Mouse (Mus musculus): ENCODE measurements around the gene Slfn5. TPM values are rescaled to one million over a fixed set of nuclear protein-coding genes. Genes with fewer than 3 reads are reported as not detected.
"Not testable (repeated sequence)": the region's sequence is repeated elsewhere in the genome, so short reads cannot be mapped to it uniquely, and the experiment has no call there.

The Slfn5 gene
- polyA plus RNA-seq, 1 experiment from 2014 or later: 0.49 TPM

DNA sequence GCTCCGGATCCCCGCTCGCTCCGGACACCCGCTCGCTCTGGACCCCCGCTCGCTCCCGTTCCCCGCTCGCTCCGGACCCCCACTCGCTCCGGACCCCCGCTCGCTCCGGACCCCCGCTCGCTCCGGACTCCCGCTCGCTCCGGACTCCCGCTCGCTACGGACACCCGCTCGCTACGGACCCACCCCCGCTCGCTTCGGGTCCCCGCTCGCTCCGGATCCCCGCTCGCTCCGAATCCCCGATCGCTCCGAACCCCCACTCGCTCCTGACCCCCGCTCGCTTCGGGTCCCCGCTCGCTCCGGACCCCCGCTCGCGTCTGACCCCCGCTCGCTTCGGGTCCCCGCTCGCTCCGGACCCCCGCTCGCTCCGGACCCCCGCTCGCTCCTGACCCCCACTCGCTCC is 20.0 kb upstream of the Slfn5 start:
- not testable (repeated sequence) for ATAC-seq (replicated peaks; ENCODE audit: low FRiP score); H3K9me3 ChIP-seq (ENCODE audit: control insufficient read depth, low read length); H3K27ac ChIP-seq (ENCODE audit: low read depth, low read length); DNase-seq (ENCODE audit: low spot score); H3K9ac ChIP-seq (ENCODE audit: low read depth, low read length); H3K4me1 ChIP-seq (replicated peaks; ENCODE audit: control insufficient read depth, insufficient read depth, low read length); H3K36me3 ChIP-seq (ENCODE audit: control insufficient read depth, insufficient read depth, low read length)
- Histone ChIP-seq H3K27me3 (replicated peaks; ENCODE audit: control insufficient read depth, insufficient read depth, low read length) (peaks cover 90% of the 10 kb centered on the region), H3K4me3 (ENCODE audit: low read depth, low read length) (peak overlapping the region; percentile 50), H3K4me2 (peak overlapping the region; percentile 73)
- WGBS: 4% methylated on average over 54 of the region's 63 CpGs

DNA sequence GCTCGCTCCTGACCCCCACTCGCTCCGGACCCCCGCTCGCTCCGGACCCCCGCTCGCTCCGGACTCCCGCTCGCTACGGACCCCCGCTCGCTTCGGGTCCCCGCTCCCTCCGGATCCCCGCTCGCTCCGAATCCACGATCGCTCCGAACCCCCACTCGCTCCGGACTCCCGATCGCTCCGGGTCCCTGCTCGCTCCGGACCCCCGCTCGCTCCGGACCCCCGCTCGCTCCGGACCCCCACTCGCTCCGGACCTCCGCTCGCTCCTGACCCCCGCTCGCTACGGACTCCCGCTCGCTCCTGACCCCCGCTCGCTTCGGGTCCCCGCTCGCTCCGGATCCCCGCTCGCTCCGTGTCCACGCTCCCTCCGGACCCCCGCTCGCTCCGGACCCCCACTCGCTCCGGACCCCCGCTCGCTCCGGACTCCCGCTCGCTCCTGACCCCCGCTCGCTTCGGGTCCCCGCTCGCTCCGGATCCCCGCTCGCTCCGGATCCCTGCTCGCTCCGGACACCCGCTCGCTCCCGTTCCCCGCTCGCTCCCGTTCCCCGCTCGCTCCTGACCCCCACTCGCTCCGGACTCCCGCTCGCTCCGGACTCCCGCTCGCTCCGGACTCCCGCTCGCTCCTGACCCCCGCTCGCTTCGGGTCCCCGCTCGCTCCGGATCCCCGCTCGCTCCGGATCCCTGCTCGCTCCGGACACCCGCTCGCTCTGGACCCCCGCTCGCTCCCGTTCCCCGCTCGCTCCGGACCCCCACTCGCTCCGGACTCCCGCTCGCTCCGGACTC is 19.3 kb upstream of the Slfn5 start:
- H3K4me1 ChIP-seq (replicated peaks; ENCODE audit: control insufficient read depth, insufficient read depth, low read length); H3K36me3 ChIP-seq (ENCODE audit: control insufficient read depth, insufficient read depth, low read length); ATAC-seq (replicated peaks; ENCODE audit: low FRiP score); DNase-seq (ENCODE audit: low spot score); H3K9me3 ChIP-seq (ENCODE audit: control insufficient read depth, low read length); H3K27ac ChIP-seq (ENCODE audit: low read depth, low read length): not testable (repeated sequence)
- 1% methylated on average over 119 of the region's 119 CpGs for WGBS
- peak overlapping the region; percentile 50 for H3K4me3 ChIP-seq (ENCODE audit: low read depth, low read length)
- H3K27me3 ChIP-seq (replicated peaks; ENCODE audit: control insufficient read depth, insufficient read depth, low read length): peaks cover 89% of the 10 kb centered on the region
- peak overlapping the region; percentile 73 for H3K4me2 ChIP-seq
- H3K9ac ChIP-seq (ENCODE audit: low read depth, low read length): 0 out of 2 replicates have a peak overlapping the region, but pooled peaks have one; percentile 14

GRCm38 (mm10) chr11:82933186-82933585 is 18.0 kb upstream of the Slfn5 start:
- WGBS: 3% methylated on average over 29 of the region's 29 CpGs
- no peak for DNase-seq (ENCODE audit: low spot score)
- peak overlapping the region; percentile 50 for H3K4me3 ChIP-seq (ENCODE audit: low read depth, low read length)
- H3K4me1 ChIP-seq (replicated peaks; ENCODE audit: control insufficient read depth, insufficient read depth, low read length): no peaks in the 10 kb centered on the region
- H3K36me3 ChIP-seq (ENCODE audit: control insufficient read depth, insufficient read depth, low read length): no peaks in the 10 kb centered on the region
- no peak overlapping the region for H3K9ac ChIP-seq (ENCODE audit: low read depth, low read length)
- peaks cover 91% of the 10 kb centered on the region for H3K27me3 ChIP-seq (replicated peaks; ENCODE audit: control insufficient read depth, insufficient read depth, low read length)
- H3K27ac ChIP-seq (ENCODE audit: low read depth, low read length): no peak overlapping the region
- no peak for ATAC-seq (replicated peaks; ENCODE audit: low FRiP score)
- H3K4me2 ChIP-seq: peak overlapping the region; percentile 73
- H3K9me3 ChIP-seq (ENCODE audit: control insufficient read depth, low read length): no peaks in the 10 kb centered on the region

DNA sequence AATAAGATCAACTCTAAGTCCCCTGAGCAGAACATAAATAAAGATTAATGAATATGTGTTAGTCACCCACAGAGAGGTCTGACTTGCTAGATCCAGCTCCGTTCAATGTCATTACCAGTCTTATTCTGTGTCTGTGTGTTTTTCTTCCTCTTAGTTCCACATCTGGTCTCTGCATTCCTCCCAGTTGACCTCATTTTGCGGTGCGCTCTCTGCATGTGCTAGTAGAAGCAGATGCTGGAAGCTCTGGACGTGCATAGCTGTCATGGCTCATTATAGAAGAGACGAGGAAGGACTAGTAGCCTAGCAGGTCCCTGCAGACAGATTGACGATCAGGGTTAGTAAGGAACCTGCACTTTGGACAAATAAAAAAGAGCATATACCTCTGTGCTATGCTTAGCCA is 7.8 kb upstream of the Slfn5 start:
- H3K9ac ChIP-seq (ENCODE audit: low read depth, low read length): no peak overlapping the region
- H3K9me3 ChIP-seq (ENCODE audit: control insufficient read depth, low read length): no peaks in the 10 kb centered on the region
- WGBS: 63% methylated on average over 6 of the region's 6 CpGs
- H3K27me3 ChIP-seq (replicated peaks; ENCODE audit: control insufficient read depth, insufficient read depth, low read length): peaks cover 9% of the 10 kb centered on the region
- DNase-seq (ENCODE audit: low spot score) (no peak), ATAC-seq (replicated peaks; ENCODE audit: low FRiP score) (no peak)
- H3K4me2 ChIP-seq: no peak overlapping the region
- H3K4me1 ChIP-seq (replicated peaks; ENCODE audit: control insufficient read depth, insufficient read depth, low read length): no peaks in the 10 kb centered on the region
- no peaks in the 10 kb centered on the region for H3K36me3 ChIP-seq (ENCODE audit: control insufficient read depth, insufficient read depth, low read length)
- no peak overlapping the region for H3K27ac ChIP-seq (ENCODE audit: low read depth, low read length)
- H3K4me3 ChIP-seq (ENCODE audit: low read depth, low read length): no peak overlapping the region

- Histone ChIP-seq H3K27me3 (replicated peaks; ENCODE audit: control insufficient read depth, insufficient read depth, low read length) (peaks cover 18% of the 10 kb centered on the region), H3K27ac (ENCODE audit: low read depth, low read length) (no peak overlapping the region), H3K4me1 (replicated peaks; ENCODE audit: control insufficient read depth, insufficient read depth, low read length) (no peaks in the 10 kb centered on the region), H3K36me3 (ENCODE audit: control insufficient read depth, insufficient read depth, low read length) (no peaks in the 10 kb centered on the region), H3K4me3 (ENCODE audit: low read depth, low read length) (no peak overlapping the region), H3K9me3 (ENCODE audit: control insufficient read depth, low read length) (no peaks in the 10 kb centered on the region), H3K9ac (ENCODE audit: low read depth, low read length) (no peak overlapping the region), H3K4me2 (no peak overlapping the region)
- ATAC-seq (replicated peaks; ENCODE audit: low FRiP score) (no peak), DNase-seq (ENCODE audit: low spot score) (no peak)
- WGBS: 35% methylated on average over 2 of the region's 2 CpGs
Measured at GRCm38 (mm10) chr11:82945636-82946035, 5.5 kb upstream of the Slfn5 start.

DNA sequence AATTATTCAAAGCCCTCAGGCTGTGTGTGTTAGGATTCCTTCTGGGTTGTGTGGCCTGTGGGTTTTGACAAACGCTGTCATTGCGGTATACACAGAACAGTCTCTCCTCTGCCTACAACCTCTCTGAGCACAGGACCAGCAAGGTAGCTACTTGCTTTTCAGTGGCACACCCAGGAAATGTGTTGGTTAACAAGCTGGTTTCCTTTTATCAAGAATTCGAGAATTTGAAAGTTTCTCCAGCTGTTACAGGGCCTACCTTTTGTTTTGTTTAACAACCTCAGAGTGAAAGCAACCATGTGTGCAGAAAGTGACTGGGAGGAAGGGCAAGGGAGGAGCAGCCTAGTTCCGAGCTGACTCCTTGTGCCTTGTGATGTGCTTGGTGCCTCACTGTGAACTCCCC is 3.7 kb upstream of the Slfn5 start:
- DNase-seq (ENCODE audit: low spot score) (no peak), ATAC-seq (replicated peaks; ENCODE audit: low FRiP score) (no peak)
- 55% methylated on average over 4 of the region's 4 CpGs for WGBS
- Histone ChIP-seq H3K4me3 (ENCODE audit: low read depth, low read length) (no peak overlapping the region), H3K9ac (ENCODE audit: low read depth, low read length) (no peak overlapping the region), H3K9me3 (ENCODE audit: control insufficient read depth, low read length) (no peaks in the 10 kb centered on the region), H3K36me3 (ENCODE audit: control insufficient read depth, insufficient read depth, low read length) (no peaks in the 10 kb centered on the region), H3K27ac (ENCODE audit: low read depth, low read length) (no peak overlapping the region), H3K4me1 (replicated peaks; ENCODE audit: control insufficient read depth, insufficient read depth, low read length) (peaks cover 10% of the 10 kb centered on the region; the same call in 1 of the 2 replicates), H3K27me3 (replicated peaks; ENCODE audit: control insufficient read depth, insufficient read depth, low read length) (peaks cover 34% of the 10 kb centered on the region), H3K4me2 (no peak overlapping the region)

GRCm38 (mm10) chr11:82949036-82949435 is 2.1 kb upstream of the Slfn5 start:
- WGBS: 69% methylated on average over 9 of the region's 9 CpGs
- no peak for ATAC-seq (replicated peaks; ENCODE audit: low FRiP score)
- no peaks in the 10 kb centered on the region for H3K36me3 ChIP-seq (ENCODE audit: control insufficient read depth, insufficient read depth, low read length)

DNA sequence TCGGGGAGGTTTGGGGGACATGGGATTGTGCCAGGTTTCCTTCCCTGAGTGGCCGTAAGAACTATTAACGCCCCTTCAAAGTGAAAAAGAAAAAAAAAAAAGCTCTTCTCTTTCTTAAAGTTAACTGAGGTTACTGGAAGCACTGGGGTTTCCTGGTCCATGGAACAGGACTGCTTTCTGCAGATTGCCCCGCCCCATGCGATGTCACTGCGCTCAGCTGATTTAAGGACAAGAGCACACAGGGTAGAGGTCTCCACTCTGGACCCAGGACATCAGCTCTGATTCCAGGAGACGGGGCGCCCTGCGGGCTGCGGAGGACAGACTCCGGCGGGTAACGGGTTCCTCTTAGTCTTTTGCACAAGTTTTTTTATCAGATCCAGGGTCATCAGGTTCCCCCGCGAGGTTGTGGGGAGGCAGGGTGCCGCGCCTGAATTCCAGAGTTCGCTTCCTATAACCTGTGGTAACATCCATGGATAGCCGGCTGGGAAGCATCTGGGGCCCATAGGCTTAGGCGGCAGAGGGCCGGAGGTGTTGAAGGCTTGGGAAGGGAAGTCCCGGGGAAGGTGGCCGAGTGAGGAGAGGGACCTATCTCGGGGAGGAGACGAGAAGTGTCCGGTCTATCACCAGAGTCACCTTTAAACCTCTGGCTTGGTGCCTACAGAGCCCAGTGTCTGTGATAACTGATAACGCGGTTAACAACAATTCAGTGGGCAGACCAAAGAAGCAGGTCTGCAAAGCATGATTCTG is 889 bp downstream of the Slfn5 start:
- Histone ChIP-seq H3K27ac (ENCODE audit: low read depth, low read length) (no peak overlapping the region), H3K4me2 (peak overlapping the region; percentile 50), H3K4me1 (replicated peaks; ENCODE audit: control insufficient read depth, insufficient read depth, low read length) (peaks cover 10% of the 10 kb centered on the region; the same call in 1 of the 2 replicates), H3K9me3 (ENCODE audit: control insufficient read depth, low read length) (no peaks in the 10 kb centered on the region), H3K36me3 (ENCODE audit: control insufficient read depth, insufficient read depth, low read length) (no peaks in the 10 kb centered on the region), H3K4me3 (ENCODE audit: low read depth, low read length) (no peak overlapping the region), H3K9ac (ENCODE audit: low read depth, low read length) (no peak overlapping the region), H3K27me3 (replicated peaks; ENCODE audit: control insufficient read depth, insufficient read depth, low read length) (peaks cover 46% of the 10 kb centered on the region)
- ATAC-seq (replicated peaks; ENCODE audit: low FRiP score) (no peak), DNase-seq (ENCODE audit: low spot score) (no peak)
- 3% methylated on average over 28 of the region's 28 CpGs for WGBS

More at GRCm38 (mm10) chr11:82949036-82949435, 2.1 kb upstream of the Slfn5 start:
- no peak overlapping the region for H3K4me3 ChIP-seq (ENCODE audit: low read depth, low read length)
- peaks cover 43% of the 10 kb centered on the region for H3K27me3 ChIP-seq (replicated peaks; ENCODE audit: control insufficient read depth, insufficient read depth, low read length)
- no peak for DNase-seq (ENCODE audit: low spot score)
- H3K4me2 ChIP-seq: no peak overlapping the region
- no peak overlapping the region for H3K9ac ChIP-seq (ENCODE audit: low read depth, low read length)
- H3K27ac ChIP-seq (ENCODE audit: low read depth, low read length): no peak overlapping the region
- no peaks in the 10 kb centered on the region for H3K9me3 ChIP-seq (ENCODE audit: control insufficient read depth, low read length)
- H3K4me1 ChIP-seq (replicated peaks; ENCODE audit: control insufficient read depth, insufficient read depth, low read length): peaks cover 10% of the 10 kb centered on the region; the same call in 1 of the 2 replicates

All from liver, embryonic 11.5 days (tissue).